Mouse (Mus musculus) heart, postnatal 0 days (tissue): ENCODE results near the gene Car5b.

ENCODE experiments used
- CTCF ChIP-seq: IDR thresholded peaks from 2 replicates; pipeline ENCODE4 v1.5.1; 2016; ENCODE audit warnings: antibody characterized with exemption, control low read depth, low read depth
- EP300 ChIP-seq: IDR thresholded peaks from 2 replicates; pipeline ENCODE4 v1.6.1; 2016; ENCODE audit warnings: antibody characterized with exemption, low read depth

GRCm38 (mm10) chrX:164032526-164032925 lies 4.7 kb upstream of the Car5b start:
- no peak for TF ChIP-seq CTCF
- no peak for TF ChIP-seq EP300
